Mouse (Mus musculus) neural tube, embryonic 12.5 days (tissue): ENCODE results near the gene Ppp1r18. TPM values are rescaled to one million over a fixed set of nuclear protein-coding genes. Genes with fewer than 3 reads are reported as not detected.

ENCODE experiments used
- ATAC-seq: fragments of 200-750 bp; cut with Nextera tagmentation; 2 replicates; pipeline ENCODE4 v1.8.0; 2017; ENCODE audit warnings: low read depth, mild to moderate bottlenecking, moderate TSS enrichment, moderate library complexity; ENCODE audit not compliant: low FRiP score
- H3K27ac ChIP-seq: fragments of 300-500 bp; sonication (generic); 2 replicates; pipeline ENCODE4 v1.5.1; 2016
- H3K27me3 ChIP-seq: fragments of 300-500 bp; sonication (generic); replicated peaks from 2 replicates; pipeline ENCODE4 v1.6.1; 2016; ENCODE audit warnings: mild to moderate bottlenecking
- H3K36me3 ChIP-seq: fragments of 300-500 bp; sonication (generic); 2 replicates; pipeline ENCODE4 v1.6.1; 2016; ENCODE audit warnings: mild to moderate bottlenecking
- H3K4me1 ChIP-seq: fragments of 300-500 bp; sonication (generic); 2 replicates; pipeline ENCODE4 v1.6.1; 2016
- H3K4me2 ChIP-seq: fragments of 300-500 bp; sonication (generic); replicated peaks from 2 replicates; pipeline ENCODE4 v1.6.1; 2016; ENCODE audit warnings: mild to moderate bottlenecking
- H3K4me3 ChIP-seq: fragments of 300-500 bp; sonication (generic); 2 replicates; pipeline ENCODE4 v1.5.1; 2016
- H3K9ac ChIP-seq: fragments of 300-500 bp; sonication (generic); 2 replicates; pipeline ENCODE4 v1.6.1; 2016; ENCODE audit warnings: mild to moderate bottlenecking
- H3K9me3 ChIP-seq: fragments of 300-500 bp; sonication (generic); 2 replicates; pipeline ENCODE4 v1.6.1; 2016; ENCODE audit warnings: mild to moderate bottlenecking
- WGBS: fragments of 180-500 bp; shearing (Covaris S2); methylation state at CpG from one replicate; pipeline ENCODE4 v1.1.7; 2016; 5-methylcytosine and 5-hydroxymethylcytosine counted together
- microRNA counts: library from miRNA; unstranded; fragments of <30 nt; microRNA quantifications from one replicate; lab custom pipeline; 2017
- microRNA-seq: library from miRNA; unstranded; fragments of <30 nt; microRNA quantifications from one replicate; pipeline ENCODE4, GENCODE M21; 2017
- polyA plus RNA-seq: library from polyadenylated mRNA; unstranded; fragments of >200 nt; fragmentation: Nextera tagmentation; extraction: Ambion mirVana; gene quantifications from 2 replicates; pipeline ENCODE4 v1.2.1, GENCODE M21; 2016

Gene Ppp1r18
- polyA plus RNA-seq, 1 experiment from 2014 or later, result 34.6 TPM

DNA sequence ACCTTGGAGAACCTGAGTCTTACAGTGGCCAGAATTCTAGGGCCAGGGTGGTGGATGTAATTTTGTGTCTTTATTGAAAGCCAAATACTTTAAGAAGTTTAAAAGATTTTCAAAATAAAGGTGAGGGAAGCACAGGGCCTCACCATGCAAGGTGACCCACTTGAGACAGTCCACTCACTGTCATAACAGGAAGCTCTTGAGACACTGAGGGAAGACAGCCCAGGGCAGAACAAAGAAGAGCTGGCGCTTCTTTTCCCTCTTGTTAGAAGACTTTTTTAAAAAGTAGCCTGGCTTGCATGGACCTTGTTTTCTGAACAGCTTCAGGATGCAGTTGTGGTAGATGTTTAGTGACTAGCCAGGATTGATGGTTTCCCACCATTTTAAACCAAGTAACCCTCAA, 55.0 kb downstream of the Ppp1r18 start:
- Histone ChIP-seq H3K27me3 (no peaks in the 10 kb centered on the region), H3K9ac (peak overlapping the region; percentile 72; the same call in 1 of the 2 replicates), H3K4me3 (no peak overlapping the region), H3K27ac (0 out of 2 replicates have a peak overlapping the region, but pooled peaks have one; percentile 44), H3K36me3 (peaks cover 27% of the 10 kb centered on the region), H3K4me2 (peak overlapping the region; percentile 74), H3K4me1 (peaks cover 32% of the 10 kb centered on the region), H3K9me3 (no peaks in the 10 kb centered on the region)
- WGBS, result 84% methylated on average over 1 of the region's 1 CpGs
- no peak for ATAC-seq

DNA sequence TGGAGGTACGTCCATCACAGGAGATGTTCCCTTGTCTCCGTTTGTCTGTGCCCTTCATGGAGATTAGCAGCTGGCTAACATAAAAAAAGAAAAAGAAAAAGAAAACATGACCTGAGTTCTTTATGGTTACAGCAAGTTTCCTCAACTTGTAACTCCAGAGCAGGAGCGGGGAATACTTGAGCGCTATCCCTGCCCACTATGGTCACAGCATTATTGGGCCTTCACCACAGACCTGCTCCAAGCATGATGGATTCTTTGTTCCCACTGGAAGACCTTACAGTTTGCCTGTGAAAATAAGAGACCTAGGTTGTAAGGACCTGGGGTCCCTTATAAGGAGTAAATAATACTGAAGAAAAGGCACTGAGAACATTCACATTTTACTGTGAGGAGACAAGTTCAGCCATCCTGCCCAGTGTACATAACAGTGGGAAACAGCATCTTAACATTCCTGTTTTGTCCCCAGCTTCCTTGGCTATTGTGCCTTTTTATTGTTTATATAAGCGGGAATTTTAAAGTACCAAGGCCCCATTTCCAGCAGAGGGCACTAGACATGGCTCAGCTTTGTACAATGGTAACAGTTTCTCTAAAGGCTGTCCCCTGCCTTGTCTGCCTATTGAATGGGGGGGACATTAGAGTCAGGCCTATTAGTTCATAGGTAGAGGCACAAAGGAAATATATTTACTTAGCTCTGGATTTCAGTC, 55.6 kb downstream of the Ppp1r18 start:
- no peak overlapping the region for H3K4me3 ChIP-seq
- WGBS, result 74% methylated on average over 5 of the region's 5 CpGs
- peaks cover 29% of the 10 kb centered on the region for H3K4me1 ChIP-seq
- no peaks in the 10 kb centered on the region for H3K27me3 ChIP-seq
- H3K27ac ChIP-seq, result no peak overlapping the region; the same call in 1 of the 2 replicates
- H3K4me2 ChIP-seq, result peak overlapping the region; percentile 74; the same call in 1 of the 2 replicates
- H3K9me3 ChIP-seq, result no peaks in the 10 kb centered on the region
- no peak for ATAC-seq
- no peak overlapping the region for H3K9ac ChIP-seq
- peaks cover 32% of the 10 kb centered on the region for H3K36me3 ChIP-seq

DNA sequence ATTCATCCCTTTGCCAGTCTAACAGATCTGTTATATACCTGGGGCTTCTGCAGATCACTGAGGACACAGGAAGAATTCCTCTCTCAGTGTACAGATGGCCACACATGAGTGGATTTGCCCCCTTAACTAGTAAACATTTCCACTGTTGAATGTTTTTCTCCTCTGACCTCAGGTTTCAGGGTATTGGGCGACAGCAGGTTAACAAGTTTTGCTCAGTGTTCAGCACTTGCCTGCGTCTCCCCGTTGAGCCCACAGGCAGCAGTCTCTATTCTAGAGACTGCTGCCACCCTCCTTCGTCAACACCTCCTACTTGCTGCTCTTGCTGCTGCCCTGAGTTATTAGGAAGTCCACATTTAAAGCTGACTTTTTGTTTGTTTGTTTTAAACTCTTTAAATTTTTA, 56.3 kb downstream of the Ppp1r18 start:
- 85% methylated on average over 4 of the region's 4 CpGs for WGBS
- Histone ChIP-seq H3K4me2 (no peak overlapping the region), H3K4me3 (no peak overlapping the region), H3K9ac (no peak overlapping the region), H3K27me3 (no peaks in the 10 kb centered on the region), H3K4me1 (peaks cover 29% of the 10 kb centered on the region), H3K27ac (no peak overlapping the region), H3K9me3 (no peaks in the 10 kb centered on the region), H3K36me3 (peaks cover 39% of the 10 kb centered on the region)
- ATAC-seq, result no peak

DNA sequence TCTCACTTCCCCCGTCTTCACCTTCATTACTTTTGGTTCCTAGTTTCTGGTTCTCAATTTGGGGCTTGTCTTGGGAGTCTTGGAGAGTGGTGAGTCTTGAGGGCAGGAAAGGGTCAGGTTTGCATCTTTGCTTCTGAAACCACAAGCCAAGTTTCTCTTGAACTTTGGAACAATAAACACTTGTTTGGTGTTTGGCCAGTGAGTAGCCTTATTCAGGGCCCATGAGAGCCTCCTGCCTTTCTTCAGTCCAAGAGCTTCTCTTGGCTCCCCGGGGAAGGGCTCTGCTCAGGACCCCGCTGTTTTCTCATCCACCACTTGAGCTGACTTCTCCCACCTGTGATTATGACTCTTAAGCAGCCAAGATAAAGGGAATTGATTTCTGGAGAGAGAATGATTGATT, 57.2 kb downstream of the Ppp1r18 start:
- Histone ChIP-seq H3K9me3 (no peaks in the 10 kb centered on the region), H3K4me2 (no peak overlapping the region), H3K27ac (no peak overlapping the region), H3K27me3 (no peaks in the 10 kb centered on the region), H3K36me3 (peaks cover 46% of the 10 kb centered on the region), H3K4me1 (peaks cover 29% of the 10 kb centered on the region), H3K9ac (no peak overlapping the region), H3K4me3 (no peak overlapping the region)
- WGBS, result 87% methylated on average over 3 of the region's 3 CpGs
- ATAC-seq, result no peak

DNA sequence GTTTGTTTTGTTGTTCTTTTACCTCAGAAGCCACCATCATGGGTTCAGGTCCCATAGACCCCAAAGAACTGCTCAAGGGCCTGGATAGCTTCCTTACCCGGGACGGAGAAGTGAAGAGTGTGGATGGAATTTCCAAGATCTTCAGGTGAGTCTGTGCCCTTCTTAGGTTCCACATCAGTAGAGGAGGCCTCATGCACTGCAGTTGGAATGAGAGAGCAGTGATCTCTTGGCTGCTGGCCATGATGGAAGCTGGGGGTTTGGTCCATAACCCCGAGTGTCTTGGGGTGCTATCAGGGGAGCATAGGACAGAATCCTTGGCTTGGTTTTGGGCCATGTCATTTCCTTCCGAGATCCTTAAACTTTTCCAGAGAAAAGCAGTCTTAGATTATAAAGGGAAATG, 57.9 kb downstream of the Ppp1r18 start:
- Histone ChIP-seq H3K27me3 (no peaks in the 10 kb centered on the region), H3K4me3 (no peak overlapping the region), H3K27ac (no peak overlapping the region), H3K4me2 (no peak overlapping the region), H3K9me3 (no peaks in the 10 kb centered on the region), H3K4me1 (peaks cover 29% of the 10 kb centered on the region), H3K36me3 (peaks cover 53% of the 10 kb centered on the region), H3K9ac (no peak overlapping the region)
- no peak for ATAC-seq
- 95% methylated on average over 4 of the region's 4 CpGs for WGBS

MicroRNAs encoded within 50 kb of the gene (microRNA counts, 519-probe panel; counts per million panel counts)
- microRNA mmu-miR-1894-3p (lab: Ali Mortazavi, UCI) (342 counts per million, percentile 67 among the panel's probes with 10 or more counts), microRNA mmu-miR-1894-5p (lab: Ali Mortazavi, UCI) (342 counts per million, percentile 67 among the panel's probes with 10 or more counts)

Small RNA genes lying within 50 kb of the gene (microRNA-seq; reads per million reads assigned to microRNA genes)
- gene Gm28033 (1.3 reads per million), gene Mir1894 (not detected)

Other genes starting within 250 kb of the Ppp1r18 start
- gene Gm9573, start 239.0 kb upstream of the Ppp1r18 start, polyA plus RNA-seq, result not detected in 2 replicates
- 0.10 TPM in 1 of 2 replicates, not detected in the other for gene Mucl3, start 221.9 kb upstream of the Ppp1r18 start, polyA plus RNA-seq
- gene Vars2, start 198.0 kb upstream of the Ppp1r18 start, polyA plus RNA-seq, result 14.9 and 15.2 TPM in 2 replicates
- gene Gtf2h4, start 191.9 kb upstream of the Ppp1r18 start, polyA plus RNA-seq, result 35.8 and 36.9 TPM in 2 replicates
- gene Ddr1, start 161.0 kb upstream of the Ppp1r18 start, polyA plus RNA-seq, result 170 and 172 TPM in 2 replicates
- gene Ier3, start 43.9 kb upstream of the Ppp1r18 start, polyA plus RNA-seq, result 5.2 and 7.9 TPM in 2 replicates
- gene Flot1, start 42.4 kb upstream of the Ppp1r18 start, polyA plus RNA-seq, result 60.5 and 60.6 TPM in 2 replicates
- 1,533 and 1,543 TPM in 2 replicates for gene Tubb5, start 27.3 kb upstream of the Ppp1r18 start, polyA plus RNA-seq
- gene Mdc1, start 24.1 kb upstream of the Ppp1r18 start, polyA plus RNA-seq, result 13.6 and 14.7 TPM in 2 replicates
- 40.5 and 41.3 TPM in 2 replicates for gene Nrm, start 4.3 kb upstream of the Ppp1r18 start, polyA plus RNA-seq
- gene Dhx16, start 14.2 kb downstream of the Ppp1r18 start, polyA plus RNA-seq, result 43.3 and 45.9 TPM in 2 replicates
- gene 2310061I04Rik, start 31.8 kb downstream of the Ppp1r18 start, polyA plus RNA-seq, result 26.8 and 30.3 TPM in 2 replicates
- gene Atat1, start 44.5 kb downstream of the Ppp1r18 start, polyA plus RNA-seq, result 299 and 304 TPM in 2 replicates
- gene Mrps18b, start 50.8 kb downstream of the Ppp1r18 start, polyA plus RNA-seq, result 55.3 and 56.1 TPM in 2 replicates
- gene Ppp1r10, start 50.8 kb downstream of the Ppp1r18 start, polyA plus RNA-seq, result 60.2 and 61.6 TPM in 2 replicates
- gene Abcf1, start 104.2 kb downstream of the Ppp1r18 start, polyA plus RNA-seq, result 105 and 112 TPM in 2 replicates
- gene Gnl1, start 114.3 kb downstream of the Ppp1r18 start, polyA plus RNA-seq, result 53.3 and 53.5 TPM in 2 replicates
- gene Prr3, start 114.6 kb downstream of the Ppp1r18 start, polyA plus RNA-seq, result 50.9 and 56.1 TPM in 2 replicates
- 4.5 and 5.2 TPM in 2 replicates for gene H2-T24, start 155.0 kb downstream of the Ppp1r18 start, polyA plus RNA-seq
- 3.6 and 4.0 TPM in 2 replicates for gene H2-T23, start 167.3 kb downstream of the Ppp1r18 start, polyA plus RNA-seq
- gene H2-T22, start 177.2 kb downstream of the Ppp1r18 start, polyA plus RNA-seq, result 7.4 and 7.7 TPM in 2 replicates
- gene Gm6034, start 177.4 kb downstream of the Ppp1r18 start, polyA plus RNA-seq, result not detected in 2 replicates
- not detected in 2 replicates for gene Gm11127, start 192.8 kb downstream of the Ppp1r18 start, polyA plus RNA-seq